Mouse (Mus musculus): Measurements from ENCODE around the gene Ngfr. TPM values are rescaled to one million over a fixed set of nuclear protein-coding genes. Genes with fewer than 3 reads are reported as not detected.

The Ngfr gene
- polyA plus RNA-seq, 1 experiment, result 6.5 TPM

- TF ChIP-seq CTCF (IDR thresholded peaks at IDR 0.05; ENCODE audit: extremely low read depth, insufficient read length, insufficient replicate concordance, low read depth, low read length) (no peak), POLR2A (IDR thresholded peaks at IDR 0.05; ENCODE audit: low read depth, low read length) (no peak)
- Histone ChIP-seq H3K27ac (ENCODE audit: insufficient read depth, low read depth, low read length) (no peak overlapping the region), H3K27me3 (ENCODE audit: control insufficient read depth, insufficient read depth, low read length) (peaks cover 11% of the 10 kb centered on the region; the same call in 1 of the 2 replicates), H3K4me3 (ENCODE audit: low read depth, low read length) (no peak overlapping the region), H3K4me1 (ENCODE audit: control insufficient read depth, insufficient read depth, insufficient read length, low read length) (no peaks in the 10 kb centered on the region; the same call in none of the 2 replicates), H3K36me3 (ENCODE audit: control insufficient read depth, insufficient read depth, low read length) (no peaks in the 10 kb centered on the region)
- WGBS, result 62% methylated on average over 8 of the region's 8 CpGs
These were observed 11.2 kb downstream of the Ngfr start for GRCm38 (mm10) chr11:95576299-95576698.

DNA sequence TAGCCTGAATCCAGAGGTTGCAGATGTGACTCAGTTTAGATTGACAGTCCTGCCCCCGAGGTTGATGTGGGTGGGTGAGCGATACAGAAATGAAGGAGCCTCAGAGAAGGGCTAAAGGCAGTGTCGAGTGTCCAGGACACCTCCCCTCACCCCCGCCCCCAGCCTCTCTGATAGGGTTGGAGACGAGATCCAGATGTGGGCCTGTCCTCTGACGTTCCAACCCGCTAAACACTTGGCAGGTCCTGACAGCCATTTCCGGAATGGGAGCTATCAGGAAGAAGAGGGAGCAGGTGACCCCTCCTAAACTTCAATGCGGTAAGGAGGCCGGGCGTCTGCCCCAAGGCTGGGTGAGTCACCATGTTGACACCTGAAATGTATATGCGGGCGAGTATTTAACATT is 11.7 kb downstream of the Ngfr start:
- H3K27ac ChIP-seq (ENCODE audit: insufficient read depth, low read depth, low read length), result no peak overlapping the region
- H3K36me3 ChIP-seq (ENCODE audit: control insufficient read depth, insufficient read depth, low read length), result no peaks in the 10 kb centered on the region
- peaks cover 10% of the 10 kb centered on the region; the same call in 1 of the 2 replicates for H3K27me3 ChIP-seq (ENCODE audit: control insufficient read depth, insufficient read depth, low read length)
- H3K4me1 ChIP-seq (ENCODE audit: control insufficient read depth, insufficient read depth, insufficient read length, low read length), result peaks cover 2% of the 10 kb centered on the region
- WGBS, result 35% methylated on average over 13 of the region's 13 CpGs
- TF ChIP-seq POLR2A (IDR thresholded peaks at IDR 0.05; ENCODE audit: low read depth, low read length), result no peak
- TF ChIP-seq CTCF (IDR thresholded peaks at IDR 0.05; ENCODE audit: extremely low read depth, insufficient read length, insufficient replicate concordance, low read depth, low read length), result no peak
- no peak overlapping the region for H3K4me3 ChIP-seq (ENCODE audit: low read depth, low read length)

GRCm38 (mm10) chr11:95574786-95575334 is 12.7 kb downstream of the Ngfr start:
- no peaks in the 10 kb centered on the region for H3K36me3 ChIP-seq (ENCODE audit: control insufficient read depth, insufficient read depth, low read length)
- H3K27me3 ChIP-seq (ENCODE audit: control insufficient read depth, insufficient read depth, low read length), result peaks cover 10% of the 10 kb centered on the region; the same call in 1 of the 2 replicates
- WGBS, result 86% methylated on average over 6 of the region's 6 CpGs
- peaks cover 2% of the 10 kb centered on the region for H3K4me1 ChIP-seq (ENCODE audit: control insufficient read depth, insufficient read depth, insufficient read length, low read length)
- no peak for TF ChIP-seq POLR2A (IDR thresholded peaks at IDR 0.05; ENCODE audit: low read depth, low read length)
- TF ChIP-seq CTCF (IDR thresholded peaks at IDR 0.05; ENCODE audit: extremely low read depth, insufficient read length, insufficient replicate concordance, low read depth, low read length), result no peak
- H3K27ac ChIP-seq (ENCODE audit: insufficient read depth, low read depth, low read length), result no peak overlapping the region
- no peak overlapping the region for H3K4me3 ChIP-seq (ENCODE audit: low read depth, low read length)

GRCm38 (mm10) chr11:95572227-95572626 is 15.3 kb downstream of the Ngfr start:
- no peak overlapping the region for H3K27ac ChIP-seq (ENCODE audit: insufficient read depth, low read depth, low read length)
- peaks cover 2% of the 10 kb centered on the region for H3K4me1 ChIP-seq (ENCODE audit: control insufficient read depth, insufficient read depth, insufficient read length, low read length)
- H3K36me3 ChIP-seq (ENCODE audit: control insufficient read depth, insufficient read depth, low read length), result no peaks in the 10 kb centered on the region
- WGBS, result 24% methylated on average over 3 of the region's 3 CpGs
- TF ChIP-seq POLR2A (IDR thresholded peaks at IDR 0.05; ENCODE audit: low read depth, low read length), result no peak
- no peak for TF ChIP-seq CTCF (IDR thresholded peaks at IDR 0.05; ENCODE audit: extremely low read depth, insufficient read length, insufficient replicate concordance, low read depth, low read length)
- no peaks in the 10 kb centered on the region; the same call in 1 of the 2 replicates for H3K27me3 ChIP-seq (ENCODE audit: control insufficient read depth, insufficient read depth, low read length)
- H3K4me3 ChIP-seq (ENCODE audit: low read depth, low read length), result no peak overlapping the region

DNA sequence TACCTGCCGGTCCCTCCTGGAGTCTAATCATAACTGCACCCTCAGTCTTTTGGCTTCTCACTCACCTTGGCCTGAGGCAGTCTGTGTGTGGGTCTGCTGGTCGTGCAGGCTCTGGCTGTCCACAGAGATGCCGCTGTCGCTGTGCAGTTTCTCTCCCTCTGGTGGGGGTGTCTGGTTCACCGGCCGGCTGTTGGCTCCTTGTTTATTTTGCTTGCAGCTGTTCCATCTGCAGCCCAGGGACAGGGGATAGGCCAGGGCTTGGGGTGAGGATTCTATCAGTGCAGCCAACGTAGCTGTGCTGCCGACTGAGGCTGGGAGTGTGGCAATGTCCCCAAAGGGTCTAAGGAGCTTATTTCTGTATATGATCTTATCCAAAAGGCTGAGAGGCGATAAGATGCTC is 15.8 kb downstream of the Ngfr start:
- 13% methylated on average over 9 of the region's 9 CpGs for WGBS
- Histone ChIP-seq H3K4me1 (ENCODE audit: control insufficient read depth, insufficient read depth, insufficient read length, low read length) (peaks cover 2% of the 10 kb centered on the region), H3K27me3 (ENCODE audit: control insufficient read depth, insufficient read depth, low read length) (no peaks in the 10 kb centered on the region; the same call in 1 of the 2 replicates), H3K4me3 (ENCODE audit: low read depth, low read length) (no peak overlapping the region), H3K36me3 (ENCODE audit: control insufficient read depth, insufficient read depth, low read length) (no peaks in the 10 kb centered on the region), H3K27ac (ENCODE audit: insufficient read depth, low read depth, low read length) (no peak overlapping the region)
- no peak for TF ChIP-seq CTCF (IDR thresholded peaks at IDR 0.05; ENCODE audit: extremely low read depth, insufficient read length, insufficient replicate concordance, low read depth, low read length)
- no peak for TF ChIP-seq POLR2A (IDR thresholded peaks at IDR 0.05; ENCODE audit: low read depth, low read length)

DNA sequence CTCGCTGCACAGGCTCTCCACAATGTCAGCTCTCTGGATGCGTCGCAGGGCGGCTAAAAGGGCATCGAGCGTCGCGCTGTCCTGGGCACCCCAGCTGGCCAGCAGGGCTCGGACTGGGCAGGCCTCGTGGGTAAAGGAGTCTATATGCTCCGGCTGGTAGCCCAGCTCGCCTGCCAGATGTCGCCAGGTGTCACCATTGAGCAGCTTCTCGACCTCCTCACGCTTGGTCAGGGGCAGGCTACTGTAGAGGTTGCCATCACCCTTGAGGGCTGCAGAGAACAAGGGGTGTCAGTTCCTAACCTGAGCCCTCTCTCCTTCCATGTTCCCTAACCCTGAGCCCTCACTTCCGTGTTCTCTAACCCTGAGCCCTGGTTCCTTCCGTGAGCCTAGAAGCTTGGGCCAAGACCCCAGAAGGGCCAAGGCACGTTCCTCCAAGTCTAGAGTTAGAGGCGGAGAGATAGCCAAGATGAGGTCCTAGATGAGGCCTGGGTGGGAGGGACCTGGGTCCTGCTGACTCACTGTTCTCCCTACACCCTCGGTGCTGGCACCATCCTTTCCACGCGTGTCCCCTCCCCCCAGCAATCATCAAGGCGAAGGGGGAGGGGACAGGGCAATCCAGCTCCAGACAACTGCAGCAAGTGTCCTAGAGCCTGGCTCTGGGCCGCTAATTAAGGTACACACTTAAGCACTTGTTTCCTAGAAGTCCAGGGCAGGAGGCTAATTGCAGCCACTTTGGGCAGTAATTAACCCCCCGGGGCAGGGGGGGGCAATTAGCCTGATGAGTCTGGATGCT is 16.5 kb downstream of the Ngfr start:
- Histone ChIP-seq H3K36me3 (ENCODE audit: control insufficient read depth, insufficient read depth, low read length) (no peaks in the 10 kb centered on the region), H3K4me1 (ENCODE audit: control insufficient read depth, insufficient read depth, insufficient read length, low read length) (peaks cover 2% of the 10 kb centered on the region), H3K4me3 (ENCODE audit: low read depth, low read length) (no peak overlapping the region), H3K27me3 (ENCODE audit: control insufficient read depth, insufficient read depth, low read length) (no peaks in the 10 kb centered on the region; the same call in 1 of the 2 replicates), H3K27ac (ENCODE audit: insufficient read depth, low read depth, low read length) (no peak overlapping the region)
- TF ChIP-seq CTCF (IDR thresholded peaks at IDR 0.05; ENCODE audit: extremely low read depth, insufficient read length, insufficient replicate concordance, low read depth, low read length) (no peak), POLR2A (IDR thresholded peaks at IDR 0.05; ENCODE audit: low read depth, low read length) (no peak)
- WGBS, result 64% methylated on average over 25 of the region's 25 CpGs

DNA sequence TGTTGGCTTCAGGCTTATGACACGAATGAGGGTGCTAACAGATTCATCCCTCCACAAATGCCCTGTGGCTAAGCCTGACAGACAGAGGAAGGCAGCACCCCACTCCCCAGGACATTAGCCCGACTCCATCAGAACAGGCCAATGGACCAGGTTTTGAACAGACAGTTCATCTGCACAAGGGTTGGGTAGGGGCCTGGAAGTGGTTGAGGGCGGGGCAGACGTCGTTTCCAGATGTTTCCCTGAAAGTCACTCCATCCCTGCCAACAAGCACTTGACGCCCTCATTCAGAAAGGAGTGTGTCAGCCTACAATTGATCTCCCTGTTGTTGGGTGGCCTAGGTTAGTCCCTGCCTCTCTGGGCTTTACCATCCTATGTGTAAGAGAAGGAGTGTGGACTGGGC is 17.6 kb downstream of the Ngfr start:
- WGBS, result 62% methylated on average over 6 of the region's 6 CpGs
- Histone ChIP-seq H3K4me1 (ENCODE audit: control insufficient read depth, insufficient read depth, insufficient read length, low read length) (peaks cover 2% of the 10 kb centered on the region), H3K4me3 (ENCODE audit: low read depth, low read length) (no peak overlapping the region), H3K27me3 (ENCODE audit: control insufficient read depth, insufficient read depth, low read length) (no peaks in the 10 kb centered on the region; the same call in 1 of the 2 replicates), H3K27ac (ENCODE audit: insufficient read depth, low read depth, low read length) (no peak overlapping the region), H3K36me3 (ENCODE audit: control insufficient read depth, insufficient read depth, low read length) (no peaks in the 10 kb centered on the region)
- no peak for TF ChIP-seq POLR2A (IDR thresholded peaks at IDR 0.05; ENCODE audit: low read depth, low read length)
- no peak for TF ChIP-seq CTCF (IDR thresholded peaks at IDR 0.05; ENCODE audit: extremely low read depth, insufficient read length, insufficient replicate concordance, low read depth, low read length)
